Mouse (Mus musculus) lung, adult 2 months (tissue): Measurements from ENCODE around the gene Serpina3c.

Experiments
- CTCF ChIP-seq: fragments of 200-500 bp; IDR thresholded peaks from 2 replicates; pipeline ENCODE4 v1.5.1; 2011; ENCODE audit warnings: mild to moderate bottlenecking, low read length, control low read depth; ENCODE audit not compliant: insufficient read depth
- POLR2A ChIP-seq: fragments of 200-500 bp; IDR thresholded peaks from 2 replicates; pipeline ENCODE4 v1.6.1; 2011; ENCODE audit warnings: low read depth, mild to moderate bottlenecking, control low read depth, low read length, borderline replicate concordance; ENCODE audit errors: extremely low read depth

GRCm38 (mm10) chr12:104178987-104179386 is 25.3 kb upstream of the Serpina3c start:
- TF ChIP-seq POLR2A (no peak), CTCF (no peak)
